Comparison of ENCODE assay signal across 9 mouse cellular contexts in the genomic region with DNA sequence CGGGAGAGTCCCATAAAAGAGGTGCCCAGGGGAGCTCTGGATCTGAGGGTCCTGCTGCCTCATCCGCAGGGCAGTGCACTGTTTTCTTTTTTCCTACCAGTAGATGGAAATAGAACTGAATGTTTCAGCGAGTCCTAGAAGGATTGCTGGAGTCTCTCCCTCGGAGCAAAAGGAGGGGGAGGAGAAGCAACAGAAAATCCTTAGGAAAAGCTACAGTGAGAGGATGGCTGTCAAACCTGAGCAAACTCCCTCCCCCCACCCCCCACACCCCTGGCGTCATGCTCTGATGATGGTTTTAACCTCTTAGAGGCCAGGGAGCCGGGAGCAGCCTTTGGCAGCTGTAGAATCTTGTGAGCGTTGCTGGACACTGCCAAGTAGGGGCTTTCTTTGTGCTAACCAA.
A peak's percentile ranks its signal among the peaks of the same experiment; 100 is the strongest.
DNase-seq lines count a peak whose midpoint lies in the region; ATAC-seq and TF ChIP-seq lines count a peak whose summit lies in the region.
"Had no signal": no experiment of that assay in that cellular context is flagged by ENCODE, and none has a peak within 500 bp of the region (broad histone marks: within the 10 kb centered on the region; RNA-seq: fewer than 3 reads in every experiment).

No protein-coding gene starts in this region.

- H3K4me1 ChIP-seq in heart, adult 2 months (ENCODE audit: control insufficient read depth, insufficient read depth, low read length): peaks cover 5% of the 10 kb centered on the region
- H3K4me1 ChIP-seq in midbrain, embryonic 11.5 days (ENCODE audit: control insufficient read depth, insufficient read depth, low read length): peaks cover 10% of the 10 kb centered on the region
- no peaks in the 10 kb centered on the region for H3K4me1 ChIP-seq in liver, embryonic 12.5 days

- no peak for DNase-seq in heart, adult 2 months
- DNase-seq in heart, adult 11 months: no peak
- DNase-seq in Muller cell, postnatal 12 days (ENCODE audit: inconsistent ontology term): peak; percentile 43
- peak; percentile 19 for DNase-seq in frontal cortex, postnatal 36 days (ENCODE audit: low spot score in 2 of 2)
- DNase-seq in midbrain, embryonic 11.5 days (ENCODE audit: low spot score, missing footprints): peak; percentile 88
- no peak for DNase-seq in thymus, postnatal 36 days
- no peak for DNase-seq in thymus, postnatal 10 days (ENCODE audit: low spot score in 2 of 2)

- no peak overlapping the region for H3K4me3 ChIP-seq in heart, adult 2 months
- no peak overlapping the region for H3K4me3 ChIP-seq in midbrain, embryonic 11.5 days (ENCODE audit: low read depth, low read length)
- no peak overlapping the region for H3K4me3 ChIP-seq in liver, embryonic 12.5 days

- peak overlapping the region; percentile 28; the same call in 1 of the 2 replicates for H3K27ac ChIP-seq in heart, adult 2 months
- 0 out of 2 replicates have a peak overlapping the region, but pooled peaks have one; percentile 10 for H3K27ac ChIP-seq in midbrain, embryonic 11.5 days (ENCODE audit: low read depth, low read length)
- no peak overlapping the region for H3K27ac ChIP-seq in liver, embryonic 12.5 days

- peaks cover 4% of the 10 kb centered on the region for H3K36me3 ChIP-seq in heart, adult 2 months (ENCODE audit: control insufficient read depth, insufficient read depth, low read length)
- no peaks in the 10 kb centered on the region for H3K36me3 ChIP-seq in midbrain, embryonic 11.5 days (ENCODE audit: control insufficient read depth, insufficient read depth, low read length)
- H3K36me3 ChIP-seq in liver, embryonic 12.5 days: no peaks in the 10 kb centered on the region

- TF ChIP-seq POLR2A in heart, adult 2 months (IDR thresholded peaks at IDR 0.05; ENCODE audit: insufficient read depth, low read depth, low read length): no peak

- no peak overlapping the region for H3K9ac ChIP-seq in heart, adult 2 months (ENCODE audit: low read depth, low read length)
- H3K9ac ChIP-seq in midbrain, embryonic 11.5 days (ENCODE audit: low read length): 0 out of 2 replicates have a peak overlapping the region, but pooled peaks have one; percentile 21
- no peak overlapping the region for H3K9ac ChIP-seq in liver, embryonic 12.5 days

- H3K79me2 ChIP-seq in heart, adult 2 months (replicated peaks; ENCODE audit: control insufficient read depth, insufficient read depth, low read length): no peaks in the 10 kb centered on the region

- TF ChIP-seq EP300 in heart, adult 2 months (IDR thresholded peaks at IDR 0.05; ENCODE audit: insufficient read depth, low read depth, low read length): no peak

- no peaks in the 10 kb centered on the region for H3K9me3 ChIP-seq in midbrain, embryonic 11.5 days (ENCODE audit: control insufficient read depth, low read length)
- no peaks in the 10 kb centered on the region for H3K9me3 ChIP-seq in liver, embryonic 12.5 days (replicated peaks)

- intact Hi-C loops in heart, adult 2 months (cut with DNase I): loop anchor here (5.0 to 10.0 kb wide), 4 partner anchors 76 to 211 kb away; no protein-coding TSS in a partner anchor

- TF ChIP-seq CTCF in heart, adult 2 months (IDR thresholded peaks at IDR 0.05): peak; percentile 63

- H3K27me3 ChIP-seq in heart, adult 2 months (ENCODE audit: control insufficient read depth, insufficient read depth, low read length): no peaks in the 10 kb centered on the region
- H3K27me3 ChIP-seq in midbrain, embryonic 11.5 days (ENCODE audit: control insufficient read depth, insufficient read depth, low read length): no peaks in the 10 kb centered on the region
- no peaks in the 10 kb centered on the region for H3K27me3 ChIP-seq in liver, embryonic 12.5 days (replicated peaks)

- peak overlapping the region; percentile 20; the same call in 1 of the 2 replicates for H3K4me2 ChIP-seq in midbrain, embryonic 11.5 days
- no peak overlapping the region for H3K4me2 ChIP-seq in liver, embryonic 12.5 days

- 18% methylated on average over 7 of the region's 7 CpGs for WGBS in heart, adult 2 months
- 20% methylated on average over 7 of the region's 7 CpGs for WGBS in midbrain, embryonic 11.5 days
- WGBS in liver, embryonic 12.5 days (ENCODE audit: insufficient replicate concordance): 31% methylated on average over 7 of the region's 7 CpGs

- peak; percentile 57 for ATAC-seq in midbrain, embryonic 11.5 days (ENCODE audit: low FRiP score)
- ATAC-seq in liver, embryonic 12.5 days: no peak
- ATAC-seq: CD4-positive, CD25-positive, alpha-beta regulatory T cell, adult 4 months had no signal

Comparison
In these comparisons a context has a peak if more than half of its experiments do, and no peak if none do; other contexts are left out.
1. DNase-seq: peak in Muller cell, postnatal 12 days (single experiment), frontal cortex, postnatal 36 days (2 of 2) and midbrain, embryonic 11.5 days (single experiment); none in heart, adult 2 months (0 of 2), heart, adult 11 months (single experiment), thymus, postnatal 36 days (0 of 2) and thymus, postnatal 10 days (0 of 2).